Mouse (Mus musculus) kidney, adult 2 months (tissue): ENCODE measurements around the gene Sgpl1. TPM values are rescaled to one million over a fixed set of nuclear protein-coding genes. Genes with fewer than 3 reads are reported as not detected.
"Not testable (repeated sequence)": the region's sequence is repeated elsewhere in the genome, so short reads cannot be mapped to it uniquely, and the experiment has no call there.

Experiments used
- DNase-seq: peaks from one replicate; pipeline ENCODE4 v3.0.0; 2021
- H3K27ac ChIP-seq: fragments of 200-500 bp; 2 replicates; pipeline ENCODE4 v1.5.1; 2012; ENCODE audit warnings: low read depth, low read length, control low read depth, inconsistent platforms; ENCODE audit not compliant: insufficient read depth
- H3K27me3 ChIP-seq: fragments of 200-500 bp; replicated peaks from 2 replicates; pipeline ENCODE4 v1.6.1; 2012; ENCODE audit warnings: mild to moderate bottlenecking, moderate library complexity, low read length, inconsistent platforms; ENCODE audit not compliant: control insufficient read depth, insufficient read depth
- H3K36me3 ChIP-seq: fragments of 200-500 bp; 2 replicates; pipeline ENCODE4 v1.6.1; 2012; ENCODE audit warnings: mild to moderate bottlenecking, moderate library complexity, low read length, inconsistent platforms; ENCODE audit not compliant: control insufficient read depth, insufficient read depth
- H3K4me1 ChIP-seq: fragments of 200-500 bp; 2 replicates; pipeline ENCODE4 v1.6.1; 2011; ENCODE audit warnings: low read length; ENCODE audit not compliant: control insufficient read depth, insufficient read depth
- H3K4me3 ChIP-seq: fragments of 200-500 bp; 2 replicates; pipeline ENCODE4 v1.5.1; 2011; ENCODE audit warnings: mild to moderate bottlenecking, low read depth, low read length, control low read depth; ENCODE audit not compliant: insufficient read depth
- CTCF ChIP-seq: fragments of 200-500 bp; conservative IDR thresholded peaks from 2 replicates; pipeline ENCODE4 v1.5.1; 2011; ENCODE audit warnings: low read depth, mild to moderate bottlenecking, control low read depth, low read length, moderate library complexity, mixed read lengths; ENCODE audit not compliant: insufficient read depth, insufficient read length
- POLR2A ChIP-seq: fragments of 200-500 bp; IDR thresholded peaks from one replicate; pipeline ENCODE4 v1.6.1; 2011; ENCODE audit warnings: low read depth, low read length, control low read depth
- whole genome bisulfite sequencing: fragments of 180-500 bp; shearing (Covaris S2); methylation state at CpG from one replicate; pipeline ENCODE4 v1.1.7; 2018; 5-methylcytosine and 5-hydroxymethylcytosine counted together
- polyA plus RNA-seq: library from polyadenylated mRNA; depleted of rRNA; stranded (reverse); fragments of >200 nt; gene quantifications from 2 replicates; pipeline ENCODE4 v1.2.3, GENCODE M21; 2012

Sgpl1 gene
- polyA plus RNA-seq, 1 experiment, result 39.7 TPM

DNA sequence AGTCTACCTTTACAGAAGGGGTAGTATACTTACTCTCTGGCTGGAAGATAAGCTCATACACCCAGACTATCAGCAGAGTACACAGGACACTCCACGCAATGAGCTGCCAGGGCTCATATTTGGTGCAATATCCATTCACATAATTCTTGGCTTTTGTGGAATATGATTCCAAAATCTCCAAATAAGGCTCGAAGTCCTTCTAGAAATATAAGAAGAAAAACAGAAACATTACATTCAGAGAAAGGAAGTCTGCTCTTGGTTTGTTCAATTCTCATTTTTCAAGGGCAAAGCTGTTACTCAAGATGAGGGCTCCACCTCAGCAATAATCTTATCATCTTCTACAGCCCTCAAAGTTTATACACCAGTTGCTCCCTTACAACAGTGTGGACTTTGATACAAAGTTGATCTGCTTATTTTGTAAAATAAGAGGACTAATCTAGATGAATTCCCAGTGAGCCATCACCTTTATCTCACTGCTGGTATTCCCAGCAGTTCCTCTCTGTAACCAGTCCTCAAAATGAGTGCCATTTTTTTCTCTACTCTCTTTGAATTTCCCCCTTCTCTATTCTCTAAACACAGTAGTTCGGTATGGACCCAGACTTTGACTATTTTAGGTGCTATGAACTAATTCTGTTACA is 24.1 kb downstream of the Sgpl1 start:
- WGBS, result 92% methylated on average over 3 of the region's 3 CpGs
- no peaks in the 10 kb centered on the region for H3K27me3 ChIP-seq
- DNase-seq, result no peak
- no peaks in the 10 kb centered on the region; the same call in 1 of the 2 replicates for H3K4me1 ChIP-seq
- TF ChIP-seq POLR2A (no peak), CTCF (no peak)
- H3K27ac ChIP-seq, result no peak overlapping the region
- peaks cover 2% of the 10 kb centered on the region; the same call in 1 of the 2 replicates for H3K36me3 ChIP-seq
- H3K4me3 ChIP-seq, result no peak overlapping the region

DNA sequence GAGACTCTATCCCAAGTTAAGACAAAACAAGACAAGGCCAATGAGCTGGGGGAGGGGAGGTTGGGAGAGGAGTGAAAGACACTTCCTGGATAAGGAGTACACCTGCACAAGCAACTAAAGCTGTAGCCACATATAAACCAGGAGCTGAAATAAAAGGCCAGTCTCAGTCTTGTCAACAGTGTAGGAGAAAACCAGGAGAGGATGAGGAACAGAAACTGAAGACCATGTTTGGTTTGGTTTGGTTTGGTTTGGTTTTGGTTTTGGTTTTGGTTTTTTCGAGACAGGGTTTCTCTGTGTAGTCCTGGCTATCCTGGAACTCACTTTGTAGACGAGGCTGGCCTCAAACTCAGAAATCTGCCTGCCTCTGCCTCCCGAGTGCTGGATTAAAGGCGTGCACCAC is 25.8 kb downstream of the Sgpl1 start:
- not testable (repeated sequence) for H3K36me3 ChIP-seq, DNase-seq, H3K4me1 ChIP-seq, H3K27me3 ChIP-seq, H3K4me3 ChIP-seq, H3K27ac ChIP-seq
- WGBS, result 93% methylated on average over 4 of the region's 4 CpGs

DNA sequence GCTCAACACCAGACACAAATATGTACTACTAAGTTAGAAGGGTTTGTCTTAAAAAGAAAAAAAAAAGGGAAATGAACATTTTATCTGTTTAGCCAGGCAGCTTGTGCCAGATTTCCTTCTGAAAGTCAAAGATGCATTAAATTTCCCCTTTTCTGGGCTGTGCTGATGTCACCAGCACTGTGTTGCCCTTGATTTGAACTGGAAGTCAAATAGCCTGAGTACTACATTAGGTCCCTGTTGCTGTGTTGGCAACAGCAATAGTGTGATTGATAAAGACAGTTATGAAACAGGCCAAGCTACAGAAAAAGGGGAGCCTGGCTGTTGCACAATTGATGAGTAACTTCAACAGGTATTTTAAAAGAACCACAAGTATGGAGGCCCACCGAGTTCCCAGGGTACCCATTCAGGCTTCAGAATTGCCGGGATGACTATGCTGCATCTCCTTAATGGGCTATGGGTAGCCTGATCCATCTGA is 33.2 kb downstream of the Sgpl1 start:
- Histone ChIP-seq H3K4me3 (no peak overlapping the region), H3K4me1 (no peaks in the 10 kb centered on the region), H3K36me3 (peaks cover 3% of the 10 kb centered on the region), H3K27ac (no peak overlapping the region), H3K27me3 (no peaks in the 10 kb centered on the region)
- WGBS, result 92% methylated on average over 2 of the region's 2 CpGs
- no peak for TF ChIP-seq CTCF
- no peak for TF ChIP-seq POLR2A
- DNase-seq, result no peak

- 89% methylated on average over 3 of the region's 3 CpGs for WGBS
- Histone ChIP-seq H3K4me3 (no peak overlapping the region), H3K27ac (no peak overlapping the region), H3K36me3 (peaks cover 16% of the 10 kb centered on the region), H3K27me3 (no peaks in the 10 kb centered on the region), H3K4me1 (no peaks in the 10 kb centered on the region)
- DNase-seq, result no peak
- TF ChIP-seq POLR2A (no peak), CTCF (no peak)
These were observed 43.9 kb downstream of the Sgpl1 start for GRCm38 (mm10) chr10:61103564-61104114.

GRCm38 (mm10) chr10:61091866-61092265 is 55.6 kb downstream of the Sgpl1 start:
- no peak overlapping the region for H3K4me3 ChIP-seq
- H3K27ac ChIP-seq, result no peak overlapping the region
- 63% methylated on average over 6 of the region's 6 CpGs for WGBS
- TF ChIP-seq CTCF (no peak), POLR2A (no peak)
- H3K36me3 ChIP-seq, result peaks cover 8% of the 10 kb centered on the region
- no peaks in the 10 kb centered on the region for H3K27me3 ChIP-seq
- H3K4me1 ChIP-seq, result peaks cover 12% of the 10 kb centered on the region
- DNase-seq, result no peak

GRCm38 (mm10) chr10:61089170-61090142 is 58.0 kb downstream of the Sgpl1 start, which contains the start of gene Pcbd1:
Gene Pcbd1, plus strand, starts transcription at chr10:61089331.
- Histone ChIP-seq H3K4me3 (peak within 1 kb of the TSS; percentile 59), H3K36me3 (no peaks in the 10 kb centered on the region; the same call in 1 of the 2 replicates), H3K4me1 (peaks cover 12% of the 10 kb centered on the region), H3K27ac (peak within 1 kb of the TSS; percentile 83), H3K27me3 (no peaks in the 10 kb centered on the region)
- DNase-seq, result peak; percentile 96
- WGBS, result 9% methylated on average over 33 of the region's 33 CpGs
- TF ChIP-seq POLR2A (no peak), CTCF (0 out of 2 replicates have a peak, but pooled peaks have one; percentile 11)

DNA sequence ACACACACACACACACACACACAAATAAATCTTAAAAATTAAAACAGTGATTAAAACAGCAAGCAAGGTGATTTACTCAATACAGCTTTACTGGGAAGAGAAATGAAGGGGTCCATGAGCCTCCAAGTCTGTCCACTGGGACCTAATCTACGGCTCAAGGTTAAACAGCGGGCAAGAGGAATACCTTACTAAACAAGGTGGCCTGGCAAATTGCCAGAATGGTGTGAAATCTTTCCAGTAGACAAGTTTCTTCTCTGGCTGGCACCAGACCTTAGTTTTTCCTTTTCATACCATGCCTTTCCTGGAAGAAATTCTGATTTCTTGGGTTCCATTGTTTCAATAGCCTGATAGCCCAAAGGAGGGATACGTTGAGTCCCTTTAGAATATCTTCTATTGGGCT is 59.0 kb downstream of the Sgpl1 start:
- no peaks in the 10 kb centered on the region; the same call in 1 of the 2 replicates for H3K36me3 ChIP-seq
- peak overlapping the region; percentile 72 for H3K27ac ChIP-seq
- no peaks in the 10 kb centered on the region for H3K27me3 ChIP-seq
- peaks cover 12% of the 10 kb centered on the region for H3K4me1 ChIP-seq
- 45% methylated on average over 3 of the region's 3 CpGs for WGBS
- H3K4me3 ChIP-seq, result no peak overlapping the region
- TF ChIP-seq POLR2A (no peak), CTCF (no peak)
- DNase-seq, result peak; percentile 76
